Mouse (Mus musculus): ENCODE measurements around the gene Pi4ka.

DNA sequence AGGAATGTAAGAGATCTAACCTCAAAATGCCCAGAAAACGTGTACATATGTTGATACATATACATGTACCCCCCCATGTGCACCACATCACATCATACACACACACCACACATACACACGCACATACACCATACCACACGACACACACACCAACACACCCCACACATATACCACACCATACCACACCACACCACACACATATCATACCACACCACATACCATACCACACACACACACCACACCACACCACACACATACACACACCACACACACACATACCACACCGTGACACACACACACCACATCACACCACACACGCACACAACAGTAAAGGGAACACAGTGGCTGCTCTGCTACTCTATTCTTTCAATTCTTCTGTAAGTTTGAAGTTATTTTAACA is 74.3 kb downstream of the Pi4ka start:
- TF ChIP-seq GATA1 (IDR thresholded peaks at IDR 0.05; ENCODE audit: borderline replicate concordance, low read length) (no peak), FLI1 (IDR thresholded peaks at IDR 0.05; ENCODE audit: low read length) (no peak)
